Mouse (Mus musculus) midbrain, embryonic 11.5 days (tissue): ENCODE measurements around the gene Tex14. TPM values are rescaled to one million over a fixed set of nuclear protein-coding genes. Genes with fewer than 3 reads are reported as not detected.
"Not testable (repeated sequence)": the region's sequence is repeated elsewhere in the genome, so short reads cannot be mapped to it uniquely, and the experiment has no call there.

Source experiments
- ATAC-seq: fragments of 200-750 bp; cut with Nextera tagmentation; 2 replicates; pipeline ENCODE4 v1.8.0; 2017; ENCODE audit warnings: moderate TSS enrichment, moderate library complexity; ENCODE audit not compliant: low FRiP score
- DNase-seq: peaks from one replicate; pipeline ENCODE4 v3.0.0; 2015; ENCODE audit warnings: low spot score; ENCODE audit errors: missing footprints
- H3K27ac ChIP-seq: fragments of 300-500 bp; sonication (generic); 2 replicates; pipeline ENCODE4 v1.5.1; 2014; ENCODE audit warnings: low read depth, low read length
- H3K27me3 ChIP-seq: fragments of 300-500 bp; sonication (generic); 2 replicates; pipeline ENCODE4 v1.6.1; 2014; ENCODE audit warnings: mild to moderate bottlenecking, low read length, moderate library complexity, mixed read lengths; ENCODE audit not compliant: control insufficient read depth, insufficient read depth
- H3K36me3 ChIP-seq: fragments of 300-500 bp; sonication (generic); 2 replicates; pipeline ENCODE4 v1.6.1; 2014; ENCODE audit warnings: mild to moderate bottlenecking, low read length, moderate library complexity, mixed read lengths; ENCODE audit not compliant: control insufficient read depth, insufficient read depth
- H3K4me1 ChIP-seq: fragments of 300-500 bp; sonication (generic); 2 replicates; pipeline ENCODE4 v1.6.1; 2014; ENCODE audit warnings: low read length; ENCODE audit not compliant: control insufficient read depth, insufficient read depth
- H3K4me2 ChIP-seq: fragments of 300-500 bp; sonication (generic); 2 replicates; pipeline ENCODE4 v1.6.1; 2014; ENCODE audit warnings: mild to moderate bottlenecking, moderate library complexity
- H3K4me3 ChIP-seq: fragments of 300-500 bp; sonication (generic); 2 replicates; pipeline ENCODE4 v1.5.1; 2014; ENCODE audit warnings: low read depth, low read length
- H3K9ac ChIP-seq: fragments of 300-500 bp; sonication (generic); 2 replicates; pipeline ENCODE4 v1.6.1; 2014; ENCODE audit warnings: low read length
- H3K9me3 ChIP-seq: fragments of 300-500 bp; sonication (generic); 2 replicates; pipeline ENCODE4 v1.6.1; 2016; ENCODE audit warnings: low read length; ENCODE audit not compliant: control insufficient read depth
- WGBS: fragments of 180-500 bp; shearing (Covaris S2); extraction: QIAGEN DNeasy Blood & Tissue Kit; methylation state at CpG from one replicate; pipeline ENCODE4 v1.1.7; 2014; 5-methylcytosine and 5-hydroxymethylcytosine counted together
- polyA plus RNA-seq: library from polyadenylated mRNA; unstranded; fragments of >200 nt; fragmentation: Nextera tagmentation; extraction: Ambion mirVana; gene quantifications from 2 replicates; pipeline ENCODE4 v1.2.1, GENCODE M21; 2014

Gene Tex14
- polyA plus RNA-seq, 1 experiment from 2014 or later, result 0.30 TPM

GRCm38 (mm10) chr11:87479172-87479571 lies 74.3 kb downstream of the Tex14 start:
- 75% methylated on average over 2 of the region's 2 CpGs for WGBS
- not testable (repeated sequence) for H3K4me1 ChIP-seq, DNase-seq, H3K4me2 ChIP-seq, H3K36me3 ChIP-seq, H3K27ac ChIP-seq, H3K9ac ChIP-seq, ATAC-seq, H3K9me3 ChIP-seq, H3K27me3 ChIP-seq, H3K4me3 ChIP-seq

GRCm38 (mm10) chr11:87483796-87484326 lies 79.0 kb downstream of the Tex14 start:
- no peak overlapping the region for H3K4me3 ChIP-seq
- H3K4me2 ChIP-seq, result no peak overlapping the region
- no peak overlapping the region for H3K9ac ChIP-seq
- no peaks in the 10 kb centered on the region for H3K36me3 ChIP-seq
- no peaks in the 10 kb centered on the region for H3K9me3 ChIP-seq
- ATAC-seq (no peak), DNase-seq (no peak)
- H3K27ac ChIP-seq, result no peak overlapping the region
- no peaks in the 10 kb centered on the region for H3K4me1 ChIP-seq
- 78% methylated on average over 3 of the region's 3 CpGs for WGBS
- no peaks in the 10 kb centered on the region for H3K27me3 ChIP-seq

GRCm38 (mm10) chr11:87488948-87489347 lies 84.1 kb downstream of the Tex14 start:
- H3K27ac ChIP-seq, result no peak overlapping the region
- no peaks in the 10 kb centered on the region for H3K27me3 ChIP-seq
- H3K36me3 ChIP-seq, result no peaks in the 10 kb centered on the region
- H3K9me3 ChIP-seq, result no peaks in the 10 kb centered on the region
- H3K4me2 ChIP-seq, result no peak overlapping the region
- H3K4me1 ChIP-seq, result no peaks in the 10 kb centered on the region
- WGBS, result 92% methylated on average over 3 of the region's 3 CpGs
- ATAC-seq (no peak), DNase-seq (no peak)
- no peak overlapping the region for H3K4me3 ChIP-seq
- H3K9ac ChIP-seq, result no peak overlapping the region

GRCm38 (mm10) chr11:87504690-87505214 lies 99.9 kb downstream of the Tex14 start:
- Histone ChIP-seq H3K4me1 (no peaks in the 10 kb centered on the region), H3K9me3 (no peaks in the 10 kb centered on the region), H3K27me3 (no peaks in the 10 kb centered on the region), H3K9ac (no peak overlapping the region), H3K36me3 (no peaks in the 10 kb centered on the region), H3K4me3 (no peak overlapping the region), H3K4me2 (no peak overlapping the region), H3K27ac (no peak overlapping the region)
- ATAC-seq (no peak), DNase-seq (peak; percentile 87)
- 59% methylated on average over 5 of the region's 5 CpGs for WGBS

- Histone ChIP-seq H3K4me1 (no peaks in the 10 kb centered on the region), H3K9ac (no peak overlapping the region), H3K36me3 (no peaks in the 10 kb centered on the region), H3K27me3 (no peaks in the 10 kb centered on the region), H3K9me3 (no peaks in the 10 kb centered on the region), H3K4me2 (no peak overlapping the region), H3K4me3 (no peak overlapping the region), H3K27ac (no peak overlapping the region)
- 78% methylated on average over 3 of the region's 3 CpGs for WGBS
- no peak for ATAC-seq
- no peak for DNase-seq
Observed at GRCm38 (mm10) chr11:87506502-87506901, 101.6 kb downstream of the Tex14 start.

GRCm38 (mm10) chr11:87507043-87507442 lies 102.2 kb downstream of the Tex14 start:
- Histone ChIP-seq H3K36me3 (no peaks in the 10 kb centered on the region), H3K4me1 (no peaks in the 10 kb centered on the region), H3K4me2 (no peak overlapping the region), H3K27ac (no peak overlapping the region), H3K9ac (no peak overlapping the region), H3K27me3 (no peaks in the 10 kb centered on the region), H3K9me3 (no peaks in the 10 kb centered on the region), H3K4me3 (no peak overlapping the region)
- no peak for ATAC-seq
- no peak for DNase-seq

GRCm38 (mm10) chr11:87519260-87519659 lies 114.4 kb downstream of the Tex14 start:
- Histone ChIP-seq H3K4me2 (no peak overlapping the region), H3K27me3 (no peaks in the 10 kb centered on the region), H3K9me3 (no peaks in the 10 kb centered on the region), H3K4me1 (no peaks in the 10 kb centered on the region), H3K36me3 (no peaks in the 10 kb centered on the region), H3K9ac (no peak overlapping the region), H3K4me3 (no peak overlapping the region), H3K27ac (no peak overlapping the region)
- DNase-seq (no peak), ATAC-seq (no peak)
- 6% methylated on average over 2 of the region's 2 CpGs for WGBS

- DNase-seq, result no peak
- no peak overlapping the region for H3K4me3 ChIP-seq
- 64% methylated on average over 5 of the region's 5 CpGs for WGBS
- ATAC-seq, result no peak
- no peaks in the 10 kb centered on the region for H3K4me1 ChIP-seq
- H3K9ac ChIP-seq, result no peak overlapping the region
- no peaks in the 10 kb centered on the region for H3K27me3 ChIP-seq
- H3K9me3 ChIP-seq, result no peaks in the 10 kb centered on the region
- no peak overlapping the region for H3K27ac ChIP-seq
- H3K36me3 ChIP-seq, result no peaks in the 10 kb centered on the region
- no peak overlapping the region for H3K4me2 ChIP-seq
Observed at GRCm38 (mm10) chr11:87523466-87523865, 118.6 kb downstream of the Tex14 start.

- Histone ChIP-seq H3K4me3 (no peak overlapping the region), H3K9me3 (no peaks in the 10 kb centered on the region), H3K27ac (no peak overlapping the region), H3K36me3 (no peaks in the 10 kb centered on the region), H3K4me1 (no peaks in the 10 kb centered on the region), H3K27me3 (no peaks in the 10 kb centered on the region), H3K4me2 (no peak overlapping the region), H3K9ac (no peak overlapping the region)
- ATAC-seq, result no peak
- no peak for DNase-seq
Observed at GRCm38 (mm10) chr11:87523967-87524366, 119.1 kb downstream of the Tex14 start.
